Mouse (Mus musculus): Measurements from ENCODE around the gene Dcbld2. TPM values are rescaled to one million over a fixed set of nuclear protein-coding genes. Genes with fewer than 3 reads are reported as not detected.

Gene Dcbld2
- 0.49 and 9.2 TPM in 2 replicates for total RNA-seq (2014; fragmentation: Nextera tagmentation)
- total RNA-seq (2017): 0.27 and 2.0 TPM in 2 replicates

- ATAC-seq (replicated peaks; ENCODE audit: low FRiP score, low TSS enrichment, poor library complexity, severe bottlenecking): peak; percentile 100
These were observed at the start of gene Dcbld2 for GRCm38 (mm10) chr16:58408062-58408486. Gene Dcbld2 (plus strand): TSS chr16:58408443.

- ATAC-seq (replicated peaks; ENCODE audit: low FRiP score, low TSS enrichment, poor library complexity, severe bottlenecking): no peak
These were observed 31.1 kb upstream of the Dcbld2 start for GRCm38 (mm10) chr16:58377170-58377569.

- ATAC-seq (replicated peaks; ENCODE audit: low FRiP score, low TSS enrichment, poor library complexity, severe bottlenecking): no peak
These were observed 30.3 kb upstream of the Dcbld2 start for GRCm38 (mm10) chr16:58377756-58378503.

GRCm38 (mm10) chr16:58386241-58386757, 21.9 kb upstream of the Dcbld2 start:
- ATAC-seq (replicated peaks; ENCODE audit: low FRiP score, low TSS enrichment, poor library complexity, severe bottlenecking): no peak

- no peak for ATAC-seq (replicated peaks; ENCODE audit: low FRiP score, low TSS enrichment, poor library complexity, severe bottlenecking)
These were observed 19.0 kb upstream of the Dcbld2 start for GRCm38 (mm10) chr16:58389143-58389755.

GRCm38 (mm10) chr16:58393036-58393435, 15.2 kb upstream of the Dcbld2 start:
- ATAC-seq (replicated peaks; ENCODE audit: low FRiP score, low TSS enrichment, poor library complexity, severe bottlenecking): no peak

- ATAC-seq (replicated peaks; ENCODE audit: low FRiP score, low TSS enrichment, poor library complexity, severe bottlenecking): no peak
These were observed 14.1 kb upstream of the Dcbld2 start for GRCm38 (mm10) chr16:58394156-58394555.

GRCm38 (mm10) chr16:58398604-58399003, 9.6 kb upstream of the Dcbld2 start:
- ATAC-seq (replicated peaks; ENCODE audit: low FRiP score, low TSS enrichment, poor library complexity, severe bottlenecking): no peak

- no peak for ATAC-seq (replicated peaks; ENCODE audit: low FRiP score, low TSS enrichment, poor library complexity, severe bottlenecking)
These were observed 7.2 kb upstream of the Dcbld2 start for GRCm38 (mm10) chr16:58401079-58401478.

- ATAC-seq (replicated peaks; ENCODE audit: low FRiP score, low TSS enrichment, poor library complexity, severe bottlenecking): no peak
These were observed 3.6 kb upstream of the Dcbld2 start for GRCm38 (mm10) chr16:58404665-58405064.

GRCm38 (mm10) chr16:58405271-58405670, 3.0 kb upstream of the Dcbld2 start:
- ATAC-seq (replicated peaks; ENCODE audit: low FRiP score, low TSS enrichment, poor library complexity, severe bottlenecking): no peak

GRCm38 (mm10) chr16:58408487-58409281, 441 bp downstream of the Dcbld2 start:
- ATAC-seq (replicated peaks; ENCODE audit: low FRiP score, low TSS enrichment, poor library complexity, severe bottlenecking): peak; percentile 15; the same call in 1 of the 2 replicates

GRCm38 (mm10) chr16:58409825-58410224, 1.6 kb downstream of the Dcbld2 start:
- ATAC-seq (replicated peaks; ENCODE audit: low FRiP score, low TSS enrichment, poor library complexity, severe bottlenecking): no peak

- ATAC-seq (replicated peaks; ENCODE audit: low FRiP score, low TSS enrichment, poor library complexity, severe bottlenecking): no peak
These were observed 6.6 kb downstream of the Dcbld2 start for GRCm38 (mm10) chr16:58414801-58415200.

GRCm38 (mm10) chr16:58415500-58415899, 7.3 kb downstream of the Dcbld2 start:
- ATAC-seq (replicated peaks; ENCODE audit: low FRiP score, low TSS enrichment, poor library complexity, severe bottlenecking): no peak

GRCm38 (mm10) chr16:58421696-58422354, 13.6 kb downstream of the Dcbld2 start:
- no peak for ATAC-seq (replicated peaks; ENCODE audit: low FRiP score, low TSS enrichment, poor library complexity, severe bottlenecking)

- no peak for ATAC-seq (replicated peaks; ENCODE audit: low FRiP score, low TSS enrichment, poor library complexity, severe bottlenecking)
These were observed 22.0 kb downstream of the Dcbld2 start for GRCm38 (mm10) chr16:58430246-58430645.

GRCm38 (mm10) chr16:58432384-58432783, 24.1 kb downstream of the Dcbld2 start:
- no peak for ATAC-seq (replicated peaks; ENCODE audit: low FRiP score, low TSS enrichment, poor library complexity, severe bottlenecking)

GRCm38 (mm10) chr16:58444735-58445134, 36.5 kb downstream of the Dcbld2 start:
- ATAC-seq (replicated peaks; ENCODE audit: low FRiP score, low TSS enrichment, poor library complexity, severe bottlenecking): peak; percentile 60; the same call in 1 of the 2 replicates

Data from megakaryocyte-erythroid progenitor cell, adult 5-6 weeks (primary cell).